Mouse (Mus musculus) intestine, embryonic 14.5 days (tissue): Measurements from ENCODE around the gene Gps2. TPM values are rescaled to one million over a fixed set of nuclear protein-coding genes. Genes with fewer than 3 reads are reported as not detected.
"Not testable (repeated sequence)": the region's sequence is repeated elsewhere in the genome, so short reads cannot be mapped to it uniquely, and the experiment has no call there.

Experiments used
- ATAC-seq: fragments of 200-750 bp; cut with Nextera tagmentation; replicated peaks from 2 replicates; pipeline ENCODE4 v1.8.0; 2017; ENCODE audit warnings: low read depth, moderate number of reproducible peaks, moderate TSS enrichment, moderate library complexity; ENCODE audit not compliant: low FRiP score, low TSS enrichment
- DNase-seq: peaks from one replicate; pipeline ENCODE4 v3.0.0-alpha.2; 2018; ENCODE audit warnings: low spot score
- H3K27ac ChIP-seq: fragments of 300-500 bp; sonication (generic); 2 replicates; pipeline ENCODE4 v1.5.1; 2014; ENCODE audit warnings: low read depth, mild to moderate bottlenecking, control low read depth
- H3K27me3 ChIP-seq: fragments of 300-500 bp; sonication (generic); replicated peaks from 2 replicates; pipeline ENCODE4 v1.6.1; 2014; ENCODE audit warnings: low read length, control low read depth; ENCODE audit not compliant: control insufficient read depth, insufficient read depth
- H3K36me3 ChIP-seq: fragments of 300-500 bp; sonication (generic); 2 replicates; pipeline ENCODE4 v1.6.1; 2014; ENCODE audit warnings: low read length, control low read depth; ENCODE audit not compliant: control insufficient read depth, insufficient read depth
- H3K4me1 ChIP-seq: fragments of 300-500 bp; sonication (generic); replicated peaks from 2 replicates; pipeline ENCODE4 v1.6.1; 2014; ENCODE audit warnings: low read length, control low read depth, mixed read lengths; ENCODE audit not compliant: control insufficient read depth, insufficient read depth
- H3K4me2 ChIP-seq: fragments of 300-500 bp; sonication (generic); 2 replicates; pipeline ENCODE4 v1.6.1; 2014; ENCODE audit warnings: low read length
- H3K4me3 ChIP-seq: fragments of 300-500 bp; sonication (generic); 2 replicates; pipeline ENCODE4 v1.5.1; 2014; ENCODE audit warnings: low read depth, low read length, control low read depth, mixed read lengths
- H3K9ac ChIP-seq: fragments of 300-500 bp; sonication (generic); 2 replicates; pipeline ENCODE4 v1.6.1; 2014; ENCODE audit warnings: mild to moderate bottlenecking, low read length
- H3K9me3 ChIP-seq: fragments of 300-500 bp; sonication (generic); 2 replicates; pipeline ENCODE4 v1.6.1; 2016; ENCODE audit warnings: low read length, control low read depth; ENCODE audit not compliant: control insufficient read depth
- WGBS: fragments of 180-500 bp; shearing (Covaris S2); extraction: QIAGEN DNeasy Blood & Tissue Kit; methylation state at CpG from one replicate; pipeline ENCODE4 v1.1.7; 2014; 5-methylcytosine and 5-hydroxymethylcytosine counted together
- polyA plus RNA-seq: library from polyadenylated mRNA; unstranded; fragments of >200 nt; fragmentation: Nextera tagmentation; extraction: Ambion mirVana; gene quantifications from 2 replicates; pipeline ENCODE4 v1.2.1, GENCODE M21; 2014

Gps2 gene
- polyA plus RNA-seq, 1 experiment from 2014 or later: 71.2 TPM

DNA sequence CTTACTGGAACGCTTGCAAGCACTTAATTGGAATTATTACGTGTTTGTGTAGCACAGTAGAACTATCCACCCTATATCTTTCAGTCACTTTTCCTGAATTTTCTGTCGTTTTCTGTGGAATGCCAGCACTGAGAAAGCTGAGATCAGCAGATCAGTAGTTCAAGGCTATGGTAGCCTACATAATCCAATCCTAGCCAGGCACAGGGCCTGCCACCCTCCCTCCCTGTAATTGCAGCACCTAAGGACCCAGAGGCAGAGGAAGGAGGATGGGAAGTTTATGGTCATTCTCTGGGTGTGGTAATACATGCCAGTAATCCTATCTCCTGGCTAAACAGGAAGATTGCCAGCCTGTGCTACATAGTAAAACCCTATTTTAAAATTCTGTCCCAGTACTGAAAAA lies 9.1 kb downstream of the Gps2 start:
- Histone ChIP-seq H3K9ac (no peak overlapping the region), H3K36me3 (peaks cover 18% of the 10 kb centered on the region), H3K9me3 (no peaks in the 10 kb centered on the region), H3K4me2 (no peak overlapping the region; the same call in 1 of the 2 replicates), H3K4me3 (no peak overlapping the region), H3K4me1 (peaks cover 13% of the 10 kb centered on the region), H3K27me3 (no peaks in the 10 kb centered on the region), H3K27ac (peak overlapping the region; percentile 97; the same call in 1 of the 2 replicates)
- 51% methylated on average over 3 of the region's 3 CpGs for WGBS
- DNase-seq: no peak
- no peak for ATAC-seq

DNA sequence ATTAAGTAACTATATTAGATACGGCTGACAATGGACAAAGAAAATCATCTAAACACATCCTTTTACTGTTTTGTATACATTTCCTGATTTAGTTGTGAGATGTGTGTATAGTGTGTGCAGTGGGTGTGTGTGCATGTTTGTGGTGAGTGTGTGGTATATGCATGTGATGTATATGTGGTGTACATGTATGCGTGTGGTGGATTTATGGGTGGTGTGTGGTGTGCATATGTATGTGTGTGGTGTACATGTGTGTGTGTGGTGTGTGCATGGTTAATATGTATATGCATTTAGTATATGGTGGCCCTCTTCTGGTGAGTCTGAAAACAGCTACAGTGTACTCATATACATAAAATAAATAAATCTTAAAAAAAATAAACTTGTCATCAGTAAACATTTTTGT lies 13.8 kb downstream of the Gps2 start:
- WGBS: 93% methylated on average over 2 of the region's 2 CpGs
- DNase-seq: no peak
- no peak for ATAC-seq
- H3K4me3 ChIP-seq: no peak overlapping the region
- H3K4me2 ChIP-seq: no peak overlapping the region
- no peak overlapping the region for H3K27ac ChIP-seq
- H3K9ac ChIP-seq: no peak overlapping the region
- no peaks in the 10 kb centered on the region for H3K36me3 ChIP-seq
- H3K27me3 ChIP-seq: no peaks in the 10 kb centered on the region
- no peaks in the 10 kb centered on the region for H3K4me1 ChIP-seq
- H3K9me3 ChIP-seq: no peaks in the 10 kb centered on the region

GRCm38 (mm10) chr11:69929712-69930111 lies 16.0 kb downstream of the Gps2 start:
- WGBS: 71% methylated on average over 4 of the region's 4 CpGs
- DNase-seq: no peak
- no peak overlapping the region for H3K4me3 ChIP-seq

GRCm38 (mm10) chr11:69930176-69930575 lies 16.5 kb downstream of the Gps2 start:
- 90% methylated on average over 8 of the region's 8 CpGs for WGBS
- not testable (repeated sequence) for H3K9ac ChIP-seq, H3K4me3 ChIP-seq, H3K36me3 ChIP-seq, H3K4me2 ChIP-seq, H3K9me3 ChIP-seq, H3K27me3 ChIP-seq, H3K4me1 ChIP-seq, DNase-seq, H3K27ac ChIP-seq, ATAC-seq

More at GRCm38 (mm10) chr11:69929712-69930111, 16.0 kb downstream of the Gps2 start:
- Histone ChIP-seq H3K36me3 (no peaks in the 10 kb centered on the region), H3K27me3 (no peaks in the 10 kb centered on the region), H3K9ac (no peak overlapping the region), H3K4me2 (no peak overlapping the region), H3K9me3 (no peaks in the 10 kb centered on the region), H3K27ac (no peak overlapping the region), H3K4me1 (no peaks in the 10 kb centered on the region)
- no peak for ATAC-seq

GRCm38 (mm10) chr11:69930967-69931537 lies 17.4 kb downstream of the Gps2 start:
- no peak overlapping the region for H3K4me2 ChIP-seq
- no peaks in the 10 kb centered on the region for H3K27me3 ChIP-seq
- no peak overlapping the region for H3K27ac ChIP-seq
- 65% methylated on average over 3 of the region's 3 CpGs for WGBS
- H3K36me3 ChIP-seq: no peaks in the 10 kb centered on the region
- DNase-seq: no peak
- ATAC-seq: no peak
- no peak overlapping the region for H3K4me3 ChIP-seq
- H3K9ac ChIP-seq: no peak overlapping the region
- no peaks in the 10 kb centered on the region for H3K9me3 ChIP-seq
- H3K4me1 ChIP-seq: peaks cover 2% of the 10 kb centered on the region

- 68% methylated on average over 8 of the region's 8 CpGs for WGBS
- Histone ChIP-seq H3K36me3 (no peaks in the 10 kb centered on the region), H3K27me3 (no peaks in the 10 kb centered on the region), H3K4me1 (peaks cover 9% of the 10 kb centered on the region), H3K4me3 (no peak overlapping the region), H3K9me3 (no peaks in the 10 kb centered on the region), H3K4me2 (no peak overlapping the region), H3K9ac (no peak overlapping the region), H3K27ac (no peak overlapping the region)
- no peak for ATAC-seq
- no peak for DNase-seq
These were observed 18.1 kb downstream of the Gps2 start for GRCm38 (mm10) chr11:69931769-69932168.

- Histone ChIP-seq H3K9ac (no peak overlapping the region), H3K4me2 (no peak overlapping the region)
- WGBS: 42% methylated on average over 3 of the region's 3 CpGs
These were observed 18.6 kb downstream of the Gps2 start for GRCm38 (mm10) chr11:69932254-69932653.

DNA sequence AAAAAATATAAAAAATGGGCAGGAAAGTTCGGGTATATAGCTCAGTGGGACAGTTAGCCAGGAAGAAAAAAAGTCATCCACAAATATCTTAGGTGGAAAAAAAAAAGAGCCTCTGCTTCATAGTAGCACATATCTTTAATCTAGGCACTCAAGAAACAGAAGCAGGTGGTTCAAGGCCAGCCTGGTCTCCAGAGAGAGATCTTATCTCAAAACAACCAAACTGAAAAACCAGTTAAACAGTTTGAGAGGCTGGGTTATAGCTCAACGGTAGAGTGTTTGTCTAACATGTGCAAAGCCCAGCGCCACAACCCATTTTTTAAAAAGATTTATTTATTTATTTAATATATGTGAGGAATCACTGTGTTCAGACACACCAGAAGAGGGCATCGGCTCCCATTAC lies 19.4 kb downstream of the Gps2 start:
- H3K9ac ChIP-seq: no peak overlapping the region
- no peaks in the 10 kb centered on the region for H3K27me3 ChIP-seq
- ATAC-seq (no peak), DNase-seq (no peak)
- no peak overlapping the region for H3K27ac ChIP-seq
- no peak overlapping the region for H3K4me3 ChIP-seq
- no peaks in the 10 kb centered on the region for H3K36me3 ChIP-seq
- no peak overlapping the region for H3K4me2 ChIP-seq
- peaks cover 15% of the 10 kb centered on the region for H3K4me1 ChIP-seq
- 74% methylated on average over 4 of the region's 4 CpGs for whole genome bisulfite sequencing
- no peaks in the 10 kb centered on the region for H3K9me3 ChIP-seq

More at GRCm38 (mm10) chr11:69932254-69932653, 18.6 kb downstream of the Gps2 start:
- H3K36me3 ChIP-seq: no peaks in the 10 kb centered on the region
- no peak for ATAC-seq
- H3K9me3 ChIP-seq: no peaks in the 10 kb centered on the region
- H3K27me3 ChIP-seq: no peaks in the 10 kb centered on the region
- no peak for DNase-seq
- no peak overlapping the region for H3K4me3 ChIP-seq
- H3K4me1 ChIP-seq: peaks cover 14% of the 10 kb centered on the region
- H3K27ac ChIP-seq: no peak overlapping the region

DNA sequence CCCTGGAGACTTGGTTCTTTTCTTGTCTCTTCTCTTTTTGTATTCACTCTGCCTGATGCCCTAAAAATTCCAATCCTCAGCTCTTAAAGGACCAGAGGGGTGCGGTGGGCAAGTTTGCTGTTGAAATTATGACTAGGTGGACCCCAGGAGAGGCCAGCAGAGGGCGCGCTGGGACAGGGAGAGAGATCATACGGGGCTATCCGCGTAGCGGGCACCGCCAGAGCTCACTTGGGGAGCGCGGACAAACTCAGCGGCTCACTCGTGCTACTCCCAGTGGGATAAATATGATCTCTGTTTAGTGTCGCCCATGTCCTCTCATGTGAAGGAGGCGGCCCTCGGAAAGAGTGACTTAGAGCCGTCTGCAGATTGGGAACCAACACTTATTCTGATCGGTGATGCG lies 20.5 kb downstream of the Gps2 start:
- Histone ChIP-seq H3K36me3 (no peaks in the 10 kb centered on the region), H3K4me1 (peaks cover 15% of the 10 kb centered on the region), H3K9me3 (no peaks in the 10 kb centered on the region), H3K4me2 (peak overlapping the region; percentile 41), H3K27ac (no peak overlapping the region), H3K27me3 (no peaks in the 10 kb centered on the region), H3K4me3 (peak overlapping the region; percentile 16; the same call in 1 of the 2 replicates), H3K9ac (no peak overlapping the region)
- ATAC-seq: peak; percentile 48; the same call in 1 of the 2 replicates
- DNase-seq: peak; percentile 99
- WGBS: under 1% methylated on average over 18 of the region's 18 CpGs
